Mouse (Mus musculus) G1E (cell line): ENCODE data around the gene Gimap1. TPM values are rescaled to one million over a fixed set of nuclear protein-coding genes. Genes with fewer than 3 reads are reported as not detected.

Source experiments
- ATAC-seq: 2 replicates; pipeline ENCODE4 v1.8.0; 2016; ENCODE audit warnings: mild to moderate bottlenecking; ENCODE audit not compliant: insufficient number of reproducible peaks, poor library complexity, low FRiP score, severe bottlenecking; ENCODE audit errors: extremely low read depth
- DNase-seq: peaks from one replicate; pipeline ENCODE4 v3.0.0; 2012; ENCODE audit warnings: low spot score
- H3K27me3 ChIP-seq: 2 replicates; pipeline ENCODE4 v1.6.1; 2012; ENCODE audit warnings: mild to moderate bottlenecking, low read length, inconsistent platforms; ENCODE audit not compliant: insufficient read depth
- H3K36me3 ChIP-seq: replicated peaks from 2 replicates; pipeline ENCODE3; 2012; ENCODE audit warnings: mild to moderate bottlenecking, inconsistent platforms
- H3K4me1 ChIP-seq: 2 replicates; pipeline ENCODE4 v1.6.1; 2012; ENCODE audit warnings: low read depth, low read length, inconsistent platforms, mixed read lengths; ENCODE audit not compliant: insufficient read depth
- H3K4me3 ChIP-seq: 2 replicates; pipeline ENCODE4 v1.5.1; 2012; ENCODE audit warnings: low read depth, mild to moderate bottlenecking, inconsistent platforms, low read length, moderate library complexity, mixed read lengths
- H3K9me3 ChIP-seq: replicated peaks from 2 replicates; pipeline ENCODE4 v1.6.1; 2012; ENCODE audit warnings: inconsistent platforms
- CTCF ChIP-seq: IDR thresholded peaks from 2 replicates; pipeline ENCODE4 v1.5.1; 2012; ENCODE audit warnings: low read depth, low read length, inconsistent platforms, mixed read lengths
- GATA1 ChIP-seq: IDR thresholded peaks from 2 replicates; pipeline ENCODE4 v1.6.1; 2012; ENCODE audit warnings: borderline replicate concordance, low read length, inconsistent platforms, mixed read lengths
- GATA2 ChIP-seq: IDR thresholded peaks from 2 replicates; pipeline ENCODE4 v1.6.1; 2012; ENCODE audit warnings: low read depth, low read length, inconsistent platforms, borderline replicate concordance
- POLR2AphosphoS5 ChIP-seq: IDR thresholded peaks from 2 replicates; pipeline ENCODE4 v1.6.1; 2012; ENCODE audit warnings: low read depth, low read length, inconsistent platforms; ENCODE audit not compliant: insufficient replicate concordance
- TAL1 ChIP-seq: conservative IDR thresholded peaks from 2 replicates; pipeline ENCODE4 v1.6.1; 2012; ENCODE audit warnings: low read depth, low read length, inconsistent platforms, mixed read lengths
- polyA plus RNA-seq: library from polyadenylated mRNA; stranded (reverse); fragments of >175 nt; gene quantifications from 2 replicates; pipeline ENCODE4 v1.2.3, GENCODE M21; 2012
- total RNA-seq, 2 experiments: library from RNA; stranded (forward) in 1 of 2; stranded (reverse) in 1 of 2; fragments of 200-1000 nt in 1 of 2; fragments of >200 nt in 1 of 2; fragmentation: Nextera tagmentation in 1 of 2; gene quantifications; 2 replicates each; pipeline ENCODE4 v1.2.3; 2014 to 2017

The Gimap1 gene
- total and polyA plus RNA-seq, 3 experiments, result not detected

DNA sequence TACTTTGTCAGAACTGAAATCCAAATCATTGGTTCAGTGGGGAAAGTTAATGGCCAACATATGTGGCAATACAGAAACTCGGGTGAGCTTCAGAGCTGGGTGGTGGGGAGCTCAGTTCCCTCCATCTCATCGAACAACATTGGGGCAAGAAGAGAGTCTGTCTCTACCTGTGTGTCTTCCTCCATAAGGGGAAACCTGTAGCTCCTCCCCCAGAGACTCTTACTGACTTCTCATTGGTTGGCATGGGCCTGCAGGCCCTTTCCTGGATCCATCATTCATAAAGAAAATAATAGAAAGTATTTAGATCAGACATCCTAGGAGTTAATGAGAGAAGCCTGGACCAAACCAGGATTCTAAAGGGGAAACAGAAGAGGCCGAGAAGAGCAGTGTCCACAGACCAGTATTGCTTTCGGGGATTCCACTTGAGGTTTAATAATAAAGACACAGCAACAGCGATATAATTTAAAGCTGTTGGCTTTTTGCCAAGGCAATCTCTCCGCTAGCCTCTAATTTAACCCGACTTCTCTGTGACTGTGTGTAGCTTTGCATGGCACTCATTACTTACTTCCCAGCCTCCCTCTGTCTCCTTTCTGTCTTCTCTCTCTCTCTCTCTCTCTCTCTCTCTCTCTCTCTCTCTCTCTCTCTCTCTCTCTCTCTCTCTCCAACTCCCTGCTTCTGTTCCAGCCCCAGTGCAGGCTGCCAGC, 24.9 kb downstream of the Gimap1 start:
- TF ChIP-seq CTCF (no peak), GATA2 (no peak), TAL1 (no peak), GATA1 (no peak), POLR2AphosphoS5 (no peak)
- H3K4me1 ChIP-seq, result no peaks in the 10 kb centered on the region
- ATAC-seq (no peak), DNase-seq (no peak)
- no peaks in the 10 kb centered on the region for H3K36me3 ChIP-seq
- no peaks in the 10 kb centered on the region for H3K27me3 ChIP-seq
- H3K9me3 ChIP-seq, result no peaks in the 10 kb centered on the region
- no peak overlapping the region for H3K4me3 ChIP-seq

DNA sequence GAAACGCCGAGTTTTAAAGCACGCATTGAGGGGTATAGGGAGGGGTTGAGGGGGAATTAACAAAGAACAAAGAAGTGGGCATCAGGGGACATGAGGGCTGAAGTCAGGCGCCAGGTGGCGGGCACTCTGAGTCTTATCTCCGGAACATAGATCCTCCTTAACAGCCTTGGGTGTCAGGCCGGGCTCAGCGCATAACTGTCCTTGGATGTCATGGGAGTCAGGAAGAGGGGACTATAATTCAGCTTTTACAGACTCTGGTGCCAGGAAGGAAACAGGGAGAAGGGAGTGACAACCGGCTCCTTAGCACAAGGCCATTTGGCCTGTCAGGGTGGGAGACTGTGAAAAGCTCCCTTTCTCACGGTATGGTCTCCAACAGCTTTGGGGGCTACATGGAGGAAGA, 25.6 kb downstream of the Gimap1 start:
- H3K9me3 ChIP-seq, result no peaks in the 10 kb centered on the region
- ATAC-seq (no peak), DNase-seq (no peak)
- TF ChIP-seq GATA1, result no peak
- TF ChIP-seq TAL1, result no peak
- no peak for TF ChIP-seq GATA2
- TF ChIP-seq CTCF, result no peak
- no peak for TF ChIP-seq POLR2AphosphoS5
- no peak overlapping the region for H3K4me3 ChIP-seq
- no peaks in the 10 kb centered on the region for H3K36me3 ChIP-seq
- no peaks in the 10 kb centered on the region for H3K4me1 ChIP-seq
- no peaks in the 10 kb centered on the region for H3K27me3 ChIP-seq

DNA sequence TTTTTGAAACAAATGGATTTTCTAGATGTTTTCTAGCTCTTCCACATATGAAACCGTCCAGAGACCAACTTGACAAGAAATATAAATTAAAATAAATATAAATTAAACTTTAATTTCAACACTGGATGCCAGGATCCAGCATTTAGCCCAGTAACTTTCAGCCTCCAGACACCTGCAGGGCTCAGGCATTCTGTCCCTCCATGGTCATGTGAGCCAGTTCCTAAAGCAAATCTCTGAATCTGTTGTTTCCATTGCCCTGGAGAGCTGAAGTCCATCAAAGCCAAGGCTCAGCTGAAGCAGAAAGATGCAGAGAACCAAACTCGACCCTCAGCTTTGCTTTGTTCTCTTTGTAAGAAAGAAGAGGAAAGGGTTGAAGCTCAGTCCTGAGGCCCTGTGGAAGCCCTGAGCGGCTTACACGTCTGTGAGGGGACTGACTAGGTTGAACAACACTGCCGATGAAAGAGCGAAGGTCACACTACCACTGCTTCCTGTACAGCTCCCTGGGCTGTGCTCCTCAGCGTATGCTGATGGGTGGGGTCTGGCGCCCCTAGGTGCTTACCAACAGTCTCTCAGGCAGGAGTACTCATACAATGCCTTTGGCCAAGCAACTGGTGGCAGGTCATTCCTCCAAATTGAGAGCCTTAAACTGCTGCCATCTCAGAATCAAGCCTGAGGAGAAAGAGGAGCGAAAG, 29.5 kb downstream of the Gimap1 start:
- Histone ChIP-seq H3K27me3 (no peaks in the 10 kb centered on the region), H3K4me1 (no peaks in the 10 kb centered on the region), H3K4me3 (no peak overlapping the region), H3K9me3 (no peaks in the 10 kb centered on the region), H3K36me3 (no peaks in the 10 kb centered on the region)
- ATAC-seq (no peak), DNase-seq (no peak)
- TF ChIP-seq POLR2AphosphoS5 (no peak), GATA2 (no peak), GATA1 (no peak), CTCF (no peak), TAL1 (no peak)

DNA sequence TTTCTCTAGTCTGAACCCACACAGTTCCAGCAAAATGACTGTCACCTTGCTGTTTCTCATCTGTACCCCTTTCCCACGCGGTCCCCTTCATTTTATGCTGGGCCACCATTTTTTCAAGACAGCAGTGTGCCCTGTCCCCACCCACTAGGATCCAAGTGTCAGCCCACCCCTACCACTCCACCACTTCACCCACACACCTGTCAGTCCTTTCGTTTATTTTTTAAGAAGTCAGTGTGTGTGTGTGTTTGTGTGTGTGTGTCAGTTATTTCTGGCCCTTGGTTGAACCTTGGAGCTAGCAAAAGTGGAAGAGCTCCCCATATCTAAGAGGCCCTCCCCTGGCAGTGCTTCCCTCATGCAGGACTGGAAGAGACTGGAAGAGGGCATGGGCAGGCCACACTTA, 30.1 kb downstream of the Gimap1 start:
- no peak for TF ChIP-seq GATA2
- TF ChIP-seq TAL1, result no peak
- no peak for TF ChIP-seq POLR2AphosphoS5
- no peak for TF ChIP-seq CTCF
- TF ChIP-seq GATA1, result no peak
- no peak for ATAC-seq
- no peak for DNase-seq
- no peaks in the 10 kb centered on the region for H3K27me3 ChIP-seq
- no peaks in the 10 kb centered on the region for H3K4me1 ChIP-seq
- H3K4me3 ChIP-seq, result no peak overlapping the region
- H3K36me3 ChIP-seq, result no peaks in the 10 kb centered on the region
- no peaks in the 10 kb centered on the region for H3K9me3 ChIP-seq

DNA sequence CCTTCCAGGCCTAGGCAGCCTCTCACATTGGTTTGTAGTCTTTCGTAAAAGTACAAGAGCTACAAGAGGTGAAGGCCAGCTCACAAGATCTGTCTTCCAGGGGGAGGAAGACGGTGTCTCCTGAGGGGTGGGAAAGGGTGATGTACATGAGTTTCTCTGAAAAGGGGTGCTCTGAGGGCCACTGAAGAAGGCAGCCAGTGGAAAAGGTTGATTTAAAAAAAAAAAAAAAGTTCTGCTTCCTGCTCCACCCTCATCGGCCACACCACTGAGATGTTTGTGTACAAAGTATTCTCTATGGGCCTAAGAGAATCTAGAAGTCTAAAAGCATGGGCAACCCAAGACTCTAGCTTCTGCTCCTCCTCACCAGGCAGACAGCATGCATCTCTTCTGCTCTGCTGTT, 31.8 kb downstream of the Gimap1 start, which contains the start of gene Gimap3:
Gimap3 (minus strand) TSS at position 156 of the 400 bp plus-strand sequence.
- no peak within 1 kb of the TSS for H3K4me3 ChIP-seq

DNA sequence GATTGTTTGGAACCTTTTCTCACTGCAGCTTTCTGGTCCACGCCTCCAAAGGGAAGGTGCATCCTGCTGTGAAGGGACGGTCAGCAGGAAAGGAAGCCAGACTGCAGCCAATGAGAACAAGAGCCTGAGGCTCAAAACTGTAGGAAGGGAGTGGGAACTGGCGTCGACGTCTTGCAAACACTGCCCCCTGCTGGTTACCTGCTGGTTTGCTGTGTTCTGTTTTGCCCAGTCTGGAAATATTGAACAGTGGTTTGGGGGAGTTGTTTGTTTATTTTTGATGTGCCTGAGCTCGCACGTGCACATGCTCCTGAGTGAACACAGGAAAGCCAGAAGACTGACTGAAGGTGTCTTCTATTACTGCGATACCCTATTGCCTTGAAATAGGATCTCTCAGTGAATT, 33.2 kb downstream of the Gimap1 start:
- no peak for TF ChIP-seq TAL1
- peak; percentile 82 for TF ChIP-seq CTCF
- no peaks in the 10 kb centered on the region for H3K27me3 ChIP-seq
- no peak overlapping the region for H3K4me3 ChIP-seq
- no peaks in the 10 kb centered on the region for H3K36me3 ChIP-seq
- peak; percentile 18 for DNase-seq
- no peak for ATAC-seq
- no peaks in the 10 kb centered on the region for H3K4me1 ChIP-seq
- 0 out of 2 replicates have a peak, but pooled peaks cover 4% of the 10 kb centered on the region for H3K9me3 ChIP-seq

More for the DNA sequence above, 31.8 kb downstream of the Gimap1 start, which contains the start of gene Gimap3:
- no peak for TF ChIP-seq POLR2AphosphoS5
- TF ChIP-seq GATA2, result no peak
- no peak for TF ChIP-seq GATA1
- TF ChIP-seq CTCF, result no peak
- no peak for TF ChIP-seq TAL1
- ATAC-seq (no peak), DNase-seq (no peak)
- H3K4me1 ChIP-seq, result no peaks in the 10 kb centered on the region
- 0 out of 2 replicates have a peak, but pooled peaks cover 4% of the 10 kb centered on the region for H3K9me3 ChIP-seq
- H3K36me3 ChIP-seq, result no peaks in the 10 kb centered on the region
- no peaks in the 10 kb centered on the region for H3K27me3 ChIP-seq
